Mouse (Mus musculus) subcutaneous adipose tissue, adult 2 months (tissue): Measurements from ENCODE around the gene Ttc1. TPM values are rescaled to one million over a fixed set of nuclear protein-coding genes. Genes with fewer than 3 reads are reported as not detected.

Source experiments
- polyA plus RNA-seq: library from polyadenylated mRNA; depleted of rRNA; stranded (reverse); fragments of >200 nt; gene quantifications from 2 replicates; pipeline ENCODE4 v1.2.3, GENCODE M21; 2012; ENCODE audit warnings: low replicate concordance; rRNA removed

Gene Ttc1
- polyA plus RNA-seq, result 17.9 and 19.7 TPM in 2 replicates

DNA sequence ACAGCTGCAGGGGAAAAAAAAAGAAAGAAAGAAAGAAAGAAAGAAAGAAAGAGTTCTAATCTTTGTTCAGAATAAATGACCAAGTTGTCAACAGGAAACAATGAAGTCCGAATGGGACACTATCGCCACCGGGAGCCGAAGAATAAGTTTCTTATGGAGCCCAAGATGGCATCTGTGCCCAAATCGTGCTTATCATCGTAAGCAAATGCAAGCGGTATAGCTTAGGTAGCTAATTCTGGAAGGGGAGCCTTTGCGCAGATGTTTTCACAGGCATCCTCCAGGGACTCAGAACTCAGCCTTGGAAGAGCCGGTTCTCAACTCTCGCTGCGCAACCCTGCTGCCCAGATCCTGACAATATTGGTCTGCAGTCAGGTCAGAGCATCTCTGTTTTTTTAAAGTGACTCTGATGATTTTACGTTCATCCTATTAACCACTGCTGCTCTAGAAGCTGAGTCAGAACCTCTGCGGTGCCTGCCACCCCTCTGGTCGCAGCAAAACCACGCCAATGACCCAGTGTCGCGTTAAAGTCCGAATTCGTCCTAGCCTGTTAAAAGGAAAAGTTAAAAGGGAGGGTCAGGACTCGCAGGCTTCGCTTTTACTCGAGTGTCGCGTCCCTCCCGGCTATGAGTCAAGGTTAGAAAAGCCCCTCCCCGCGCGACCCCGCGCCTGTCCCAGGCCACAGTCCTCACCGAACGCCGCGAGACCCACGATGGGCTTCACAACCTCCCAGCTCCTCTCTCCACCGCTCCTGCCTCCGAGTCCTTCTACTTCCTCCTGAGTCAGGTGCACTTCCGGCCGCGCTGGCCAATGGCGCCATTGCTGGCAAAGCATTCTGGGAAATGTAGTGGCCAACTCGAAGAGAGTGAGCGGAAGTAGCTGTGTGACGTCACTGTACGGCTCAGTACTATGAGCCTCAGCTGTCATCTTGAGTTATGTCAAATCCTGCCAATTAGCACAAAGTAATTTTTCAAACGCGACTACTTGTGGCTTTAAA lies at the start of gene Ttc1:
Ttc1 (minus strand) TSS at position 776 of the 994 bp plus-strand sequence.

GRCm38 (mm10) chr11:43681472-43682414 lies 66.1 kb downstream of the Ttc1 start, which contains the start of gene Pwwp2a:
TSS of gene Pwwp2a (plus strand) at chr11:43681998.

Other genes starting within 250 kb of the Ttc1 start
- gene Ccnjl, start 219.2 kb downstream of the Ttc1 start, polyA plus RNA-seq, result 0.32 and 1.1 TPM in 2 replicates
- 0.07 and 0.23 TPM in 2 replicates for gene 4933415A04Rik, start 161.0 kb downstream of the Ttc1 start, polyA plus RNA-seq
- not detected in 2 replicates for gene Fabp6, start 146.5 kb downstream of the Ttc1 start, polyA plus RNA-seq
- gene Pwwp2a, start 66.0 kb downstream of the Ttc1 start, polyA plus RNA-seq, result 8.1 and 17.1 TPM in 2 replicates
- gene Adra1b, start 153.2 kb upstream of the Ttc1 start, polyA plus RNA-seq, result 2.8 and 3.4 TPM in 2 replicates